Mouse (Mus musculus) Patski (cell line): ENCODE data around the gene Arf3. TPM values are rescaled to one million over a fixed set of nuclear protein-coding genes. Genes with fewer than 3 reads are reported as not detected.
A peak's percentile ranks its signal among the peaks of the same experiment; 100 is the strongest.

ENCODE experiments used
- ATAC-seq: fragments of 100-300 bp; one replicate; pipeline ENCODE4 v1.8.0; 2021
- CTCF ChIA-PET: fragments of 350-600 bp; sonication (Branson Sonifier 250); formaldehyde crosslinking; loops from one replicate; lab custom pipeline; 2022; ENCODE audit warnings: inconsistent platforms; lab: Charles Lee
- POLR2A ChIA-PET: fragments of 350-600 bp; sonication (Branson Sonifier 250); formaldehyde crosslinking; loops from one replicate; lab custom pipeline; 2022; ENCODE audit warnings: antibody characterized with exemption, inconsistent platforms; lab: Charles Lee
- DNase-seq: peaks from one replicate; pipeline ENCODE4 v3.0.0-alpha.2; 2011; ENCODE audit warnings: low read depth, low spot score
- H3K27me3 ChIP-seq: fragments of 371-371 bp; one replicate; pipeline ENCODE4 v1.5.1; 2021
- CTCF ChIP-seq: fragments of 100-300 bp; IDR thresholded peaks from one replicate; pipeline ENCODE4 v1.5.1; 2021
- in situ Hi-C: fragments of 300-500 bp; cut with MboI; formaldehyde crosslinking; loops from 3 replicates; pipeline ENCODE4 v1.11.1; 2018; ENCODE audit warnings: low pct_unique_long_range_greater_than_20kb, mixed read lengths
- polyA plus RNA-seq: library from polyadenylated mRNA; unstranded; gene quantifications from one replicate; pipeline ENCODE4 v1.2.3, GENCODE M21; 2021

Arf3 gene
- polyA plus RNA-seq, 1 experiment from 2014 or later: 136 TPM

GRCm38 (mm10) chr15:98737881-98738280 lies 25.1 kb downstream of the Arf3 start:
- no peaks in the 10 kb centered on the region for H3K27me3 ChIP-seq
- in situ Hi-C loops: no loop called here
- POLR2A ChIA-PET: no interaction called here
- no peak for DNase-seq
- ATAC-seq: no peak
- TF ChIP-seq CTCF: peak; percentile 86
- CTCF ChIA-PET: interaction anchor here (1.2 to 2.0 kb wide), 5 partner anchors 10 to 32 kb away, joined by 3 to 8 read pairs (median 3); no protein-coding TSS in a partner anchor

- H3K27me3 ChIP-seq: no peaks in the 10 kb centered on the region
- ChIA-PET CTCF (no interaction called here), POLR2A (no interaction called here)
- in situ Hi-C loops: no loop called here
- no peak for ATAC-seq
- TF ChIP-seq CTCF: no peak
- DNase-seq: no peak
Measured at GRCm38 (mm10) chr15:98736521-98736920, 26.5 kb downstream of the Arf3 start.

- peak; percentile 54 for DNase-seq
- no peak for TF ChIP-seq CTCF
- ATAC-seq: peak; percentile 70
- no peaks in the 10 kb centered on the region for H3K27me3 ChIP-seq
- in situ Hi-C loops: no loop called here
- ChIA-PET POLR2A (interaction anchor here (0.5 to 1.3 kb wide), 3 partner anchors 10 to 23 kb away, joined by 3 to 4 read pairs (median 3); no protein-coding TSS in a partner anchor), CTCF (interaction anchor here (1.1 to 2.6 kb wide), 4 partner anchors 11 to 27 kb away, joined by 3 to 16 read pairs (median 4); no protein-coding TSS in a partner anchor)
Measured at GRCm38 (mm10) chr15:98733976-98734566, 28.9 kb downstream of the Arf3 start.

GRCm38 (mm10) chr15:98733370-98733769 lies 29.6 kb downstream of the Arf3 start:
- ATAC-seq (no peak), DNase-seq (no peak)
- POLR2A ChIA-PET: interaction anchor here (1.3 kb wide), 1 partner anchor 10 kb away, joined by 4 read pairs; no protein-coding TSS in a partner anchor
- no peak for TF ChIP-seq CTCF
- H3K27me3 ChIP-seq: no peaks in the 10 kb centered on the region
- in situ Hi-C loops: no loop called here
- CTCF ChIA-PET: interaction anchor here (0.7 to 2.6 kb wide), 3 partner anchors 11 to 16 kb away, joined by 3 to 16 read pairs (median 6); no protein-coding TSS in a partner anchor

GRCm38 (mm10) chr15:98732006-98732531 lies 30.9 kb downstream of the Arf3 start:
- H3K27me3 ChIP-seq: no peaks in the 10 kb centered on the region
- in situ Hi-C loops: no loop called here
- no peak for TF ChIP-seq CTCF
- no peak for DNase-seq
- no peak for ATAC-seq
- POLR2A ChIA-PET: interaction anchor here (1.1 to 2.0 kb wide), 2 partner anchors 31 to 59 kb away, joined by 4 to 5 read pairs; partner anchors contain the start of gene Arf3
- CTCF ChIA-PET: no interaction called here

- ATAC-seq (no peak), DNase-seq (no peak)
- TF ChIP-seq CTCF: no peak
- ChIA-PET CTCF (interaction anchor here (1.2 to 1.3 kb wide), 2 partner anchors 13 to 14 kb away, joined by 3 to 5 read pairs; no protein-coding TSS in a partner anchor), POLR2A (interaction anchor here (0.5 to 2.0 kb wide), 4 partner anchors 8 to 755 kb away, joined by 3 to 5 read pairs (median 4); partner anchors contain the start of gene Arf3)
- in situ Hi-C loops: no loop called here
- H3K27me3 ChIP-seq: no peaks in the 10 kb centered on the region
Measured at GRCm38 (mm10) chr15:98730790-98731189, 32.2 kb downstream of the Arf3 start.

- no peaks in the 10 kb centered on the region for H3K27me3 ChIP-seq
- ChIA-PET CTCF (interaction anchor here (1.2 to 1.3 kb wide), 2 partner anchors 14 kb away, joined by 3 to 5 read pairs; no protein-coding TSS in a partner anchor), POLR2A (interaction anchor here (0.5 to 0.7 kb wide), 2 partner anchors 8 to 756 kb away, joined by 3 to 4 read pairs; no protein-coding TSS in a partner anchor)
- in situ Hi-C loops: no loop called here
- ATAC-seq (no peak), DNase-seq (no peak)
- no peak for TF ChIP-seq CTCF
Measured at GRCm38 (mm10) chr15:98729791-98730545, 33.0 kb downstream of the Arf3 start.

GRCm38 (mm10) chr15:98728366-98728765 lies 34.6 kb downstream of the Arf3 start:
- CTCF ChIA-PET: no interaction called here
- DNase-seq (no peak), ATAC-seq (no peak)
- no peaks in the 10 kb centered on the region for H3K27me3 ChIP-seq
- in situ Hi-C loops: no loop called here
- POLR2A ChIA-PET: no interaction called here
- no peak for TF ChIP-seq CTCF

- POLR2A ChIA-PET: no interaction called here
Measured at GRCm38 (mm10) chr15:98727443-98728321, 35.3 kb downstream of the Arf3 start, which contains the start of gene Fkbp11. Gene Fkbp11 (minus strand): TSS chr15:98728198.

More at GRCm38 (mm10) chr15:98727443-98728321, 35.3 kb downstream of the Arf3 start, which contains the start of gene Fkbp11:
- no peak for DNase-seq
- CTCF ChIA-PET: interaction anchor here (0.7 to 1.4 kb wide), 3 partner anchors 11 to 93 kb away, joined by 3 to 4 read pairs (median 3); no protein-coding TSS in a partner anchor
- no peaks in the 10 kb centered on the region for H3K27me3 ChIP-seq
- in situ Hi-C loops: no loop called here
- TF ChIP-seq CTCF: no peak
- ATAC-seq: no peak
